Mouse (Mus musculus) small intestine, adult 2 months (tissue): ENCODE results near the gene Ppp4r3b. TPM values are rescaled to one million over a fixed set of nuclear protein-coding genes. Genes with fewer than 3 reads are reported as not detected.

Experiments used
- H3K27ac ChIP-seq: fragments of 200-500 bp; 2 replicates; pipeline ENCODE4 v1.5.1; 2012; ENCODE audit warnings: low read depth, low read length, control low read depth, inconsistent platforms; ENCODE audit not compliant: insufficient read depth
- H3K27me3 ChIP-seq: fragments of 200-500 bp; 2 replicates; pipeline ENCODE4 v1.6.1; 2012; ENCODE audit warnings: mild to moderate bottlenecking, moderate library complexity, low read length, inconsistent platforms; ENCODE audit not compliant: control insufficient read depth, insufficient read depth
- H3K36me3 ChIP-seq: fragments of 200-500 bp; 2 replicates; pipeline ENCODE4 v1.6.1; 2012; ENCODE audit warnings: mild to moderate bottlenecking, low read length, control low read depth, inconsistent platforms; ENCODE audit not compliant: control insufficient read depth, insufficient read depth
- H3K4me1 ChIP-seq: fragments of 200-500 bp; 2 replicates; pipeline ENCODE4 v1.6.1; 2012; ENCODE audit warnings: low read length, inconsistent platforms, mixed read lengths; ENCODE audit not compliant: control insufficient read depth, insufficient read depth, insufficient read length
- H3K4me3 ChIP-seq: fragments of 200-500 bp; 2 replicates; pipeline ENCODE4 v1.5.1; 2012; ENCODE audit warnings: low read depth, mild to moderate bottlenecking, control low read depth, inconsistent platforms, low read length, moderate library complexity
- CTCF ChIP-seq: fragments of 200-500 bp; IDR thresholded peaks from 2 replicates; pipeline ENCODE4 v1.5.1; 2012; ENCODE audit warnings: low read depth, mild to moderate bottlenecking, control low read depth, inconsistent platforms, low read length, moderate library complexity, mixed read lengths; ENCODE audit not compliant: insufficient replicate concordance, insufficient read length; ENCODE audit errors: extremely low read depth
- POLR2A ChIP-seq: fragments of 200-500 bp; IDR thresholded peaks from 2 replicates; pipeline ENCODE4 v1.6.1; 2012; ENCODE audit warnings: low read depth, mild to moderate bottlenecking, control low read depth, inconsistent platforms, low read length, moderate library complexity
- WGBS: fragments of 180-500 bp; shearing (Covaris S2); methylation state at CpG from one replicate; pipeline ENCODE4 v1.1.7; 2018; 5-methylcytosine and 5-hydroxymethylcytosine counted together
- polyA plus RNA-seq: library from polyadenylated mRNA; depleted of rRNA; stranded (reverse); fragments of >200 nt; gene quantifications from 2 replicates; pipeline ENCODE4 v1.2.3, GENCODE M21; 2012

Ppp4r3b gene
- polyA plus RNA-seq, 1 experiment, result 6.4 TPM

- no peak for TF ChIP-seq POLR2A
- no peak for TF ChIP-seq CTCF
- Histone ChIP-seq H3K27me3 (no peaks in the 10 kb centered on the region), H3K27ac (no peak overlapping the region), H3K4me1 (no peaks in the 10 kb centered on the region), H3K4me3 (no peak overlapping the region), H3K36me3 (peaks cover 39% of the 10 kb centered on the region)
- WGBS, result 76% methylated on average over 5 of the region's 5 CpGs
These were observed 31.0 kb downstream of the Ppp4r3b start for GRCm38 (mm10) chr11:29203653-29204052.

DNA sequence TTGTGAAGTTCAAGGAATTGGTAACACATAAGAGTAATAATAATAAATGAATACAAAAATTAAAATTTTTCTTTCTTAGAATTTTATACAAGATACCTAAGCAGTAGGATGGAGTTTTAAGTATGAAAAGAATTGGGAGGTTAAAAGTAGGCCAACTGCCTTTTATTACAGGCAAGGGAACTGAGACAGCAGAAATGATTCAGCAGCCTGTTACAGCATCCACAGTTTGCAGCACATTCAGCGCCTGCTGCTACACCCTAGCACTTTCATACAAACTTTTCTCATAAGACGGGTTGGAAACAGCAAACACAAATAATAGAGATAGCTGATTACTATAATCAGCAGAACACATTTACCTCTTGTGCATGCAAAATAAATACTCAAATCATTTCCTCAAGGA is 37.1 kb downstream of the Ppp4r3b start:
- no peaks in the 10 kb centered on the region for H3K27me3 ChIP-seq
- 92% methylated on average over 2 of the region's 2 CpGs for WGBS
- H3K36me3 ChIP-seq, result peaks cover 35% of the 10 kb centered on the region
- no peak overlapping the region for H3K27ac ChIP-seq
- no peaks in the 10 kb centered on the region for H3K4me1 ChIP-seq
- H3K4me3 ChIP-seq, result no peak overlapping the region
- TF ChIP-seq POLR2A (no peak), CTCF (no peak)

DNA sequence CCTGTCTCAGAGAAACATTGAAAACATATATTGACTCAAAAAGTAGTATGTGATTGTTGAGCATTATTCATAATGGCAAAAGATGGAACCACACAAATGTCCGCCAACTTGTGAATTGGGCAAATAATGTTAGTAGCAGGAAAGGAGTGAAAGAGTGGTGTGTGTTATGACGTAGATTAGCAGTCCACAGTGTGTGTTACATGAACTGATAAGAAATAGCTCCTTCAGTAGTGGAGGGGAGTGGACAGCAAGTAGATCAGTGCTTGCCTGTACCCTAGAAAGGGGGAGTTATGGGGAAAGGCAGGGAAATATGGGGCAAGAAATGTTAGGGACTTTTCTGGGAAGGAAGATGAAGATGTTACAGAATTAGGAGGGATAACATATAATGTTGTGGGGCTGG is 43.5 kb downstream of the Ppp4r3b start:
- Histone ChIP-seq H3K36me3 (peaks cover 51% of the 10 kb centered on the region), H3K4me1 (no peaks in the 10 kb centered on the region), H3K4me3 (no peak overlapping the region), H3K27ac (no peak overlapping the region), H3K27me3 (no peaks in the 10 kb centered on the region)
- TF ChIP-seq POLR2A, result no peak
- no peak for TF ChIP-seq CTCF
- 90% methylated on average over 2 of the region's 2 CpGs for WGBS

- TF ChIP-seq CTCF, result no peak
- TF ChIP-seq POLR2A, result no peak
- H3K36me3 ChIP-seq, result peaks cover 56% of the 10 kb centered on the region
These were observed 46.4 kb downstream of the Ppp4r3b start for GRCm38 (mm10) chr11:29219055-29219454.

GRCm38 (mm10) chr11:29222310-29222709 is 49.6 kb downstream of the Ppp4r3b start:
- TF ChIP-seq CTCF (no peak), POLR2A (no peak)
- Histone ChIP-seq H3K27me3 (no peaks in the 10 kb centered on the region), H3K27ac (no peak overlapping the region), H3K4me3 (no peak overlapping the region), H3K36me3 (peaks cover 50% of the 10 kb centered on the region), H3K4me1 (no peaks in the 10 kb centered on the region)
- 71% methylated on average over 5 of the region's 5 CpGs for WGBS

More at GRCm38 (mm10) chr11:29219055-29219454, 46.4 kb downstream of the Ppp4r3b start:
- Histone ChIP-seq H3K27ac (no peak overlapping the region), H3K4me1 (no peaks in the 10 kb centered on the region), H3K27me3 (no peaks in the 10 kb centered on the region), H3K4me3 (no peak overlapping the region)

DNA sequence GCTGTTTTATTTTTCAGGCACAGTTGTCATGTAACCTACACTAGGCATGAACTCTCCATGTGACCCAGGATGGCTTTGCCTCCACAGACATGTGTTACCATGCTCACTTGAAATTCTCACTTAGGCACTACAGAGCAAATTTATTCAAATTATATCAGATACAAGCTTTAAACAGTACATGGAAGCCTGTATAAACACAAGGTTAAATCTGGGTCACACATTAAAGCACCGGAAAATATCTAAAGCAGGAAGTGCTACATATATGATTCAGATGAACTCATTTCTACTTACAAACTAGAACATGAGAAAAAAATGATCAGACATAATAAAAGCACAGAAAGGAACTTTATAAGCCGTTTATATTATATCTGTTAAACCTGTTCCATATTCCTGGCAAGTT is 52.1 kb downstream of the Ppp4r3b start:
- no peaks in the 10 kb centered on the region for H3K27me3 ChIP-seq
- H3K4me1 ChIP-seq, result no peaks in the 10 kb centered on the region
- no peak overlapping the region for H3K27ac ChIP-seq
- no peak overlapping the region for H3K4me3 ChIP-seq
- no peak for TF ChIP-seq POLR2A
- no peak for TF ChIP-seq CTCF
- peaks cover 53% of the 10 kb centered on the region for H3K36me3 ChIP-seq
- WGBS, result 82% methylated on average over 2 of the region's 2 CpGs

DNA sequence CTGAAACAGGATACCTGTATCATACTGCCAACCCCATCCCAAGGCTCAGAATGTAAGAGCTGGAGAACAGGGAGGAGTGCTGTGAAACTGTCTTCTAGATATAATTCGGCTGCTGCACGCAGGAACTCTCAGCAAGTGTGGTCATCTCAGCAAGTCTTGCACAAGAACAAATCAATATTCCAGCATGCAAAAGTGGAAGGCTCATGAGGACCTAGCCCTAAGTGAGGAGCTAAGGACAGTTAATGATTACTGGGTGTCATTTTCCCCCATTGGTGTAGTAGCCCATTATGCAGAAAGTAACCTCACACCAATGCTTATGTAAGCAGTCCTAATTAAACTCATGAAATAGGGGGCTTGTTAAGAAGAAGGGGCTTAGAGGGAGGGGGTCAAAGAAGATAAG is 56.3 kb downstream of the Ppp4r3b start:
- Histone ChIP-seq H3K27ac (no peak overlapping the region), H3K4me1 (no peaks in the 10 kb centered on the region), H3K4me3 (no peak overlapping the region), H3K27me3 (no peaks in the 10 kb centered on the region), H3K36me3 (peaks cover 29% of the 10 kb centered on the region)
- WGBS, result 90% methylated on average over 2 of the region's 2 CpGs
- TF ChIP-seq POLR2A (no peak), CTCF (no peak)

- no peak overlapping the region for H3K4me3 ChIP-seq
- TF ChIP-seq POLR2A (no peak), CTCF (no peak)
- H3K27me3 ChIP-seq, result no peaks in the 10 kb centered on the region
- 88% methylated on average over 1 of the region's 1 CpGs for WGBS
- no peak overlapping the region for H3K27ac ChIP-seq
- no peaks in the 10 kb centered on the region for H3K4me1 ChIP-seq
- H3K36me3 ChIP-seq, result peaks cover 10% of the 10 kb centered on the region
These were observed 60.9 kb downstream of the Ppp4r3b start for GRCm38 (mm10) chr11:29233569-29233968.
